Comparison of ENCODE assay signal across 22 mouse cellular contexts in genomic region chr7:125281371-125281770, GRCm38 (mm10).
A peak's percentile ranks its signal among the peaks of the same experiment; 100 is the strongest.
DNase-seq lines count a peak whose midpoint lies in the region; ATAC-seq and TF ChIP-seq lines count a peak whose summit lies in the region.
"Had no signal": no experiment of that assay in that cellular context is flagged by ENCODE, and none has a peak within 500 bp of the region (broad histone marks: within the 10 kb centered on the region; RNA-seq: fewer than 3 reads in every experiment).

No protein-coding gene starts in this region.

- DNase-seq in adrenal gland, adult 2 months, result peak; percentile 36
- DNase-seq in adrenal gland, postnatal 4 days (ENCODE audit: low spot score in 2 of 2), result no peak
- DNase-seq in lung, postnatal 0 days (ENCODE audit: low spot score), result no peak
- no peak for DNase-seq in lung, adult 2 months
- no peak for DNase-seq in urinary bladder, postnatal 10 days (ENCODE audit: low spot score)
- DNase-seq: cerebellum, adult 9-10 months; cerebellum, postnatal 36 days; gastrocnemius, postnatal 14 days; heart, adult 18-20 months; heart, postnatal 36 days; kidney, adult 18-20 months had no signal

- no peak overlapping the region for H3K27ac ChIP-seq in intestine, postnatal 0 days (ENCODE audit: low read depth, low read length)
- no peak overlapping the region for H3K27ac ChIP-seq in intestine, embryonic 15.5 days
- H3K27ac ChIP-seq in lung, postnatal 0 days (ENCODE audit: low read length), result no peak overlapping the region
- H3K27ac ChIP-seq: hindbrain, embryonic 12.5 days; kidney, embryonic 15.5 days; limb, embryonic 13.5 days; liver, embryonic 14.5 days; macrophage; midbrain, embryonic 13.5 days; neural tube, embryonic 13.5 days had no signal

- no peak overlapping the region for H3K4me2 ChIP-seq in intestine, postnatal 0 days (replicated peaks; ENCODE audit: low read depth)
- no peak overlapping the region for H3K4me2 ChIP-seq in intestine, embryonic 15.5 days (replicated peaks)
- H3K4me2 ChIP-seq in lung, postnatal 0 days (replicated peaks; ENCODE audit: low read depth, low read length), result no peak overlapping the region
- H3K4me2 ChIP-seq: heart, embryonic 11.5 days; hindbrain, embryonic 12.5 days; kidney, embryonic 15.5 days; limb, embryonic 13.5 days; midbrain, embryonic 13.5 days; neural tube, embryonic 13.5 days had no signal

- no peak overlapping the region for H3K9ac ChIP-seq in intestine, postnatal 0 days (ENCODE audit: low read depth, low read length)
- H3K9ac ChIP-seq in intestine, embryonic 15.5 days, result no peak overlapping the region
- H3K9ac ChIP-seq in lung, postnatal 0 days (replicated peaks; ENCODE audit: low read depth), result no peak overlapping the region
- H3K9ac ChIP-seq: hindbrain, embryonic 12.5 days; kidney, embryonic 15.5 days; limb, embryonic 13.5 days; liver, embryonic 14.5 days; midbrain, embryonic 13.5 days; neural tube, embryonic 13.5 days had no signal

- TF ChIP-seq EP300 in lung, postnatal 0 days (IDR thresholded peaks at IDR 0.05), result no peak

- H3K36me3 ChIP-seq in intestine, postnatal 0 days (ENCODE audit: control insufficient read depth, insufficient read depth), result no peaks in the 10 kb centered on the region
- H3K36me3 ChIP-seq in intestine, embryonic 15.5 days, result no peaks in the 10 kb centered on the region
- H3K36me3 ChIP-seq in lung, postnatal 0 days (ENCODE audit: insufficient read depth, low read length), result no peaks in the 10 kb centered on the region
- H3K36me3 ChIP-seq: hindbrain, embryonic 12.5 days; kidney, embryonic 15.5 days; limb, embryonic 13.5 days; midbrain, embryonic 13.5 days; neural tube, embryonic 13.5 days had no signal

- TF ChIP-seq POLR2A in lung, adult 2 months (IDR thresholded peaks at IDR 0.05; ENCODE audit: borderline replicate concordance, extremely low read depth, low read depth, low read length), result no peak

- TF ChIP-seq CTCF in intestine, postnatal 0 days (IDR thresholded peaks at IDR 0.05; ENCODE audit: low read depth), result peak; percentile 42
- TF ChIP-seq CTCF in lung, postnatal 0 days (IDR thresholded peaks at IDR 0.05), result peak; percentile 21; the same call in 1 of the 2 replicates
- no peak for TF ChIP-seq CTCF in lung, adult 2 months (IDR thresholded peaks at IDR 0.05; ENCODE audit: insufficient read depth, low read length)

- no peaks in the 10 kb centered on the region for H3K9me3 ChIP-seq in intestine, postnatal 0 days (ENCODE audit: control insufficient read depth)
- H3K9me3 ChIP-seq in intestine, embryonic 15.5 days, result no peaks in the 10 kb centered on the region
- no peaks in the 10 kb centered on the region for H3K9me3 ChIP-seq in lung, postnatal 0 days (ENCODE audit: low read length)
- H3K9me3 ChIP-seq: hindbrain, embryonic 12.5 days; kidney, embryonic 15.5 days; limb, embryonic 13.5 days; midbrain, embryonic 13.5 days; neural tube, embryonic 13.5 days had no signal

- no peak overlapping the region for H3K4me3 ChIP-seq in intestine, postnatal 0 days (ENCODE audit: low read depth, low read length)
- no peak overlapping the region for H3K4me3 ChIP-seq in intestine, embryonic 15.5 days (replicated peaks)
- H3K4me3 ChIP-seq in lung, postnatal 0 days (ENCODE audit: low read depth, low read length), result no peak overlapping the region
- H3K4me3 ChIP-seq in lung, adult 2 months (replicated peaks; ENCODE audit: extremely low read depth, low read depth, low read length), result no peak overlapping the region
- H3K4me3 ChIP-seq: hindbrain, embryonic 12.5 days; kidney, embryonic 15.5 days; limb, embryonic 13.5 days; midbrain, embryonic 13.5 days; neural tube, embryonic 13.5 days had no signal

- WGBS in intestine, postnatal 0 days, result 73% methylated on average over 3 of the region's 3 CpGs
- 75% methylated on average over 3 of the region's 3 CpGs for WGBS in intestine, embryonic 15.5 days
- 57% methylated on average over 3 of the region's 3 CpGs for WGBS in lung, postnatal 0 days
- WGBS in lung, adult 2 months, result 77% methylated on average over 3 of the region's 3 CpGs

- H3K4me1 ChIP-seq in intestine, postnatal 0 days (replicated peaks; ENCODE audit: control insufficient read depth, insufficient read depth, low read length), result no peaks in the 10 kb centered on the region
- no peaks in the 10 kb centered on the region for H3K4me1 ChIP-seq in intestine, embryonic 15.5 days (replicated peaks)
- H3K4me1 ChIP-seq in lung, postnatal 0 days (ENCODE audit: insufficient read depth, low read depth, low read length), result no peaks in the 10 kb centered on the region
- no peaks in the 10 kb centered on the region for H3K4me1 ChIP-seq in lung, adult 2 months (ENCODE audit: control insufficient read depth, insufficient read depth, low read length)
- H3K4me1 ChIP-seq: hindbrain, embryonic 12.5 days; kidney, embryonic 15.5 days; limb, embryonic 13.5 days; midbrain, embryonic 13.5 days; neural tube, embryonic 13.5 days had no signal

- H3K27me3 ChIP-seq in intestine, postnatal 0 days (replicated peaks; ENCODE audit: control insufficient read depth, insufficient read depth, low read length), result no peaks in the 10 kb centered on the region
- H3K27me3 ChIP-seq in intestine, embryonic 15.5 days (replicated peaks), result no peaks in the 10 kb centered on the region
- no peaks in the 10 kb centered on the region for H3K27me3 ChIP-seq in lung, postnatal 0 days (replicated peaks; ENCODE audit: insufficient read depth, low read length)
- H3K27me3 ChIP-seq: hindbrain, embryonic 12.5 days; kidney, embryonic 15.5 days; midbrain, embryonic 13.5 days; neural tube, embryonic 13.5 days had no signal

- no peak for ATAC-seq in intestine, postnatal 0 days
- no peak for ATAC-seq in intestine, embryonic 15.5 days
- no peak for ATAC-seq in lung, postnatal 0 days
- ATAC-seq: forebrain, embryonic 14.5 days; midbrain, embryonic 13.5 days had no signal
